Mouse (Mus musculus): ENCODE data around the gene Ssc4d. TPM values are rescaled to one million over a fixed set of nuclear protein-coding genes. Genes with fewer than 3 reads are reported as not detected.

Ssc4d gene
- polyA plus RNA-seq, 1 experiment from 2014 or later = 0.68 TPM

- Histone ChIP-seq H3K4me1 (ENCODE audit: control insufficient read depth in 2 of 2, insufficient read depth in 2 of 2, low read length in 2 of 2) (peaks cover 26 to 45% of the 10 kb centered on the region in 2 experiments), H3K36me3 (ENCODE audit: control insufficient read depth, insufficient read depth, low read length) (peaks cover 67% of the 10 kb centered on the region), H3K27me3 (ENCODE audit: control insufficient read depth, insufficient read depth, low read length) (no peaks in the 10 kb centered on the region), H3K27ac (replicated peaks in 1 of 2; ENCODE audit: control insufficient read depth in 1 of 2, insufficient read depth in 1 of 2, low read depth in 2 of 2, low read length in 2 of 2) (peak overlapping the region in 1 of 2 experiments; percentile 48; a peak in 2 of 4 replicates), H3K9me3 (ENCODE audit: control insufficient read depth, low read length) (no peaks in the 10 kb centered on the region), H3K4me3 (ENCODE audit: control insufficient read depth in 1 of 2, insufficient read depth in 1 of 2, low read depth in 1 of 2, low read length in 2 of 2) (no peak overlapping the region), H3K9ac (ENCODE audit: low read length) (no peak overlapping the region), H3K4me2 (ENCODE audit: low read length) (no peak overlapping the region; the same call in 1 of the 2 replicates)
- no peak for ATAC-seq (ENCODE audit: insufficient number of reproducible peaks, insufficient read depth, low FRiP score, low read depth)
- 83% methylated on average over 3 of the region's 3 CpGs for WGBS
Observed at GRCm38 (mm10) chr5:135916601-135917000, 57.7 kb downstream of the Ssc4d start.

- no peak for ATAC-seq (ENCODE audit: insufficient number of reproducible peaks, insufficient read depth, low FRiP score, low read depth)
- 67% methylated on average over 6 of the region's 6 CpGs for WGBS
- H3K27ac ChIP-seq (replicated peaks in 1 of 2; ENCODE audit: control insufficient read depth in 1 of 2, insufficient read depth in 1 of 2, low read depth in 2 of 2, low read length in 2 of 2) = peak overlapping the region; percentile 48
Observed at GRCm38 (mm10) chr5:135916051-135916565, 58.2 kb downstream of the Ssc4d start.

GRCm38 (mm10) chr5:135914156-135914555 lies 60.2 kb downstream of the Ssc4d start:
- Histone ChIP-seq H3K36me3 (ENCODE audit: control insufficient read depth, insufficient read depth, low read length) (peaks cover 67% of the 10 kb centered on the region), H3K4me2 (ENCODE audit: low read length) (peak overlapping the region; percentile 16), H3K27ac (replicated peaks in 1 of 2; ENCODE audit: control insufficient read depth in 1 of 2, insufficient read depth in 1 of 2, low read depth in 2 of 2, low read length in 2 of 2) (peak overlapping the region; percentile 92 to 93), H3K4me1 (ENCODE audit: control insufficient read depth in 2 of 2, insufficient read depth in 2 of 2, low read length in 2 of 2) (peaks cover 26 to 46% of the 10 kb centered on the region in 2 experiments), H3K9ac (ENCODE audit: low read length) (peak overlapping the region; percentile 31; the same call in 1 of the 2 replicates), H3K4me3 (ENCODE audit: control insufficient read depth in 1 of 2, insufficient read depth in 1 of 2, low read depth in 1 of 2, low read length in 2 of 2) (no peak overlapping the region), H3K27me3 (ENCODE audit: control insufficient read depth, insufficient read depth, low read length) (no peaks in the 10 kb centered on the region), H3K9me3 (ENCODE audit: control insufficient read depth, low read length) (no peaks in the 10 kb centered on the region)
- ATAC-seq (ENCODE audit: insufficient number of reproducible peaks, insufficient read depth, low FRiP score, low read depth) = peak; percentile 64
- 29% methylated on average over 6 of the region's 6 CpGs for WGBS

More at GRCm38 (mm10) chr5:135916051-135916565, 58.2 kb downstream of the Ssc4d start:
- no peak overlapping the region for H3K4me3 ChIP-seq (ENCODE audit: control insufficient read depth in 1 of 2, insufficient read depth in 1 of 2, low read depth in 1 of 2, low read length in 2 of 2)
- no peaks in the 10 kb centered on the region for H3K9me3 ChIP-seq (ENCODE audit: control insufficient read depth, low read length)
- no peaks in the 10 kb centered on the region for H3K27me3 ChIP-seq (ENCODE audit: control insufficient read depth, insufficient read depth, low read length)
- H3K4me1 ChIP-seq (ENCODE audit: control insufficient read depth in 2 of 2, insufficient read depth in 2 of 2, low read length in 2 of 2) = peaks cover 26 to 45% of the 10 kb centered on the region in 2 experiments
- no peak overlapping the region; the same call in 1 of the 2 replicates for H3K4me2 ChIP-seq (ENCODE audit: low read length)
- peaks cover 67% of the 10 kb centered on the region for H3K36me3 ChIP-seq (ENCODE audit: control insufficient read depth, insufficient read depth, low read length)
- no peak overlapping the region; the same call in 1 of the 2 replicates for H3K9ac ChIP-seq (ENCODE audit: low read length)

- Histone ChIP-seq H3K9ac (ENCODE audit: low read length) (0 out of 2 replicates have a peak overlapping the region, but pooled peaks have one; percentile 31), H3K27ac (replicated peaks in 1 of 2; ENCODE audit: control insufficient read depth in 1 of 2, insufficient read depth in 1 of 2, low read depth in 2 of 2, low read length in 2 of 2) (peak overlapping the region; percentile 92 to 93), H3K4me2 (ENCODE audit: low read length) (no peak overlapping the region), H3K4me3 (ENCODE audit: control insufficient read depth in 1 of 2, insufficient read depth in 1 of 2, low read depth in 1 of 2, low read length in 2 of 2) (no peak overlapping the region), H3K4me1 (ENCODE audit: control insufficient read depth in 2 of 2, insufficient read depth in 2 of 2, low read length in 2 of 2) (peaks cover 26 to 51% of the 10 kb centered on the region in 2 experiments), H3K9me3 (ENCODE audit: control insufficient read depth, low read length) (no peaks in the 10 kb centered on the region), H3K36me3 (ENCODE audit: control insufficient read depth, insufficient read depth, low read length) (peaks cover 67% of the 10 kb centered on the region), H3K27me3 (ENCODE audit: control insufficient read depth, insufficient read depth, low read length) (no peaks in the 10 kb centered on the region)
- WGBS = 68% methylated on average over 5 of the region's 5 CpGs
- no peak for ATAC-seq (ENCODE audit: insufficient number of reproducible peaks, insufficient read depth, low FRiP score, low read depth)
Observed at GRCm38 (mm10) chr5:135913201-135913600, 61.1 kb downstream of the Ssc4d start.

- Histone ChIP-seq H3K36me3 (ENCODE audit: control insufficient read depth, insufficient read depth, low read length) (peaks cover 65% of the 10 kb centered on the region), H3K9ac (ENCODE audit: low read length) (no peak overlapping the region), H3K4me3 (ENCODE audit: control insufficient read depth in 1 of 2, insufficient read depth in 1 of 2, low read depth in 1 of 2, low read length in 2 of 2) (no peak overlapping the region), H3K27me3 (ENCODE audit: control insufficient read depth, insufficient read depth, low read length) (no peaks in the 10 kb centered on the region), H3K9me3 (ENCODE audit: control insufficient read depth, low read length) (no peaks in the 10 kb centered on the region), H3K27ac (replicated peaks in 1 of 2; ENCODE audit: control insufficient read depth in 1 of 2, insufficient read depth in 1 of 2, low read depth in 2 of 2, low read length in 2 of 2) (no peak overlapping the region), H3K4me2 (ENCODE audit: low read length) (no peak overlapping the region), H3K4me1 (ENCODE audit: control insufficient read depth in 2 of 2, insufficient read depth in 2 of 2, low read length in 2 of 2) (peaks cover 27 to 48% of the 10 kb centered on the region in 2 experiments)
- ATAC-seq (ENCODE audit: insufficient number of reproducible peaks, insufficient read depth, low FRiP score, low read depth) = no peak
- 81% methylated on average over 11 of the region's 11 CpGs for WGBS
Observed at GRCm38 (mm10) chr5:135911633-135912220, 62.6 kb downstream of the Ssc4d start.

GRCm38 (mm10) chr5:135910813-135911212 lies 63.5 kb downstream of the Ssc4d start:
- Histone ChIP-seq H3K9me3 (ENCODE audit: control insufficient read depth, low read length) (no peaks in the 10 kb centered on the region), H3K4me1 (ENCODE audit: control insufficient read depth in 2 of 2, insufficient read depth in 2 of 2, low read length in 2 of 2) (peaks cover 24 to 42% of the 10 kb centered on the region in 2 experiments), H3K27ac (replicated peaks in 1 of 2; ENCODE audit: control insufficient read depth in 1 of 2, insufficient read depth in 1 of 2, low read depth in 2 of 2, low read length in 2 of 2) (no peak overlapping the region), H3K36me3 (ENCODE audit: control insufficient read depth, insufficient read depth, low read length) (peaks cover 66% of the 10 kb centered on the region), H3K4me2 (ENCODE audit: low read length) (no peak overlapping the region), H3K9ac (ENCODE audit: low read length) (no peak overlapping the region), H3K4me3 (ENCODE audit: control insufficient read depth in 1 of 2, insufficient read depth in 1 of 2, low read depth in 1 of 2, low read length in 2 of 2) (no peak overlapping the region), H3K27me3 (ENCODE audit: control insufficient read depth, insufficient read depth, low read length) (no peaks in the 10 kb centered on the region)
- 90% methylated on average over 25 of the region's 25 CpGs for WGBS
- ATAC-seq (ENCODE audit: insufficient number of reproducible peaks, insufficient read depth, low FRiP score, low read depth) = no peak
